Mouse (Mus musculus) C3H10T1/2 (cell line): Measurements from ENCODE around the gene Zdhhc17. TPM values are rescaled to one million over a fixed set of nuclear protein-coding genes. Genes with fewer than 3 reads are reported as not detected.

ENCODE experiments used
- polyA plus RNA-seq, 2 experiments: library from polyadenylated mRNA; unstranded; fragments of >200 nt; fragmentation: generic; extraction: Trizol; gene quantifications; one replicate each; pipeline ENCODE4 v1.2.1; 2012; ENCODE audit warnings: missing spikeins in 2 of 2

Zdhhc17 gene
- 1 to 10 TPM in 1 of 2 experiments, under 1 TPM in 1; 0.21 to 5.7 TPM for polyA plus RNA-seq

DNA sequence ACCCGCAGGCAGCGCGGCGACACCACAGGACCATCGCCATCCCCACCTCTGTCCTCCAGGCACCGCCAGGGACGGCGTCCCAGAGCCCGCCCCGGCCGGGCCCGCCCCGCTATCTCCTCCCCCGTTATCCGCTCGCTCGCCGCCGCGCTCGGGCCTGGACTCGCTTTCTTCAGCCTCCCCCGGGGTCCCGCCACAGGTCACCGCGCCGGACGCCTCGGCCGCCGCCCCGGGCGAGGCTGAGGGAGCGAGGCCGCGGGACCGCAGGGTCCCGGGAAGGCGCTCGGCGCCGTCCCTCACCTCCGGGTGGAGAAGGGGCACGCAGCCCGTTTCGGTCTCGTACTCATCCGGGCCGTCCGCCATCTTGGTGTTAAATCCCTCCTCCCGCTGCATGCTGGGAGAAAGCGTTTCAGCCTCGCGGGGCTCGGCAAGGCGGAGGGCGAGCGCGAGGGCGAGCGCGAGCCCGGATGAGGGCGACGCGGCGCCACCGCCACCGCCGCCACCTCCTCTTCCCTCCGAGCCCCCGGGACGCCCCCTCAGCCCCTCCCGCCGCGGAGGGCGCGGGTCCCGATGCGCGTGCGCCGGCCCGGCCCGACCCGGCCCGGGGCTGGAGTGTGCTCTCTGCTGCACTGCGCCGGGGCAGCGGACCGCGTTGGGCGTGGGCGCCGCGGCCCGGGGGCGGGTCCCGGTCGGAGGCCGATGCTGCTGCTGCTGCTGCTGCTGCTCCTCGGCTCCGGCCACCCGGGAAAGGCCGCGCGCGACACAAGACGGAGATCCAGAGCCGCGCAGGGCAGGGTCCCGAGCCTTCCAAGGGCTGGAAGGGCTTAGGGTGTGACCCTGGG, at the start of gene Zdhhc17:
Gene Zdhhc17 (minus strand): TSS at position 500 of the 839 bp plus-strand sequence.

DNA sequence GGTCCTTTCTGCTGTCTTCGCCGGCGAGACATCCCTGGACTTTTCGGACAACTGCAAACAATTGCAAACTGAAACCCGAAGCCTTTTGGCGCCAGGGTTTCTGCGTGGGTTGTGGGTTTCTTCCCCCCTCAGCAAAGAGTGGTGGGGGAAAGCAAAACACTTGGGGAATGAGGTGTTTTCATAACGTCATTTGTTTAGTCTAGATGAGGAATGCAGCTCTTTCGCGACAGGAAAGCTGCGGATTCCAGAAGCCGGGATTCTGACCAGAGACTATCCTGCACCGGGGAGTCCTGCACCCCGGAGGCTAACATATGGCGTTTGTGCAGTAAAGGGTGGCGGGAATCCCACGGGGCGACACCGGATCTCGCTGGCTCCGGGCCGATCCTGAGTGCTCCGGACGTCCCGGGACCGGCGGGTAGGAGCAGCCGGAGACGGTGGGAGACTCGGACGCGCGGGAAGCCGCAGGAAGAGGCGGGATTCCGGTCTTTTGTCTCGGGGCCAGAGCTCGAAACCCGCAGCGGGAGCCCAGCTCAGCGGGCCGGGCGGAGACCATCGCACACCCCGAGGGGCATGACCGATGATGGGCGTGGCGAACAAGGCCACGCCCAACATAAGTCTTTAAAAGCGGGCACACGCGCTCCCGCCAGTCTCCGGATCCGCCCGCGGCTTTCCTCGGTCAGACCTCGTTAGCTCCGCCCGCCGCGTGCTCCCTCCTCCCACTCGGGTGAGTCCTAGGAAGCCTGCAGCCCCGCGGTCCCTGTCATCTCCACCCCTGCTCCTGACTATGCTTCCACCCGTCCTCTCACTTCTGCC, 90.2 kb downstream of the Zdhhc17 start, which contains the start of gene Csrp2:
Gene Csrp2 (plus strand): TSS at position 259 of the 813 bp plus-strand sequence.

Other genes starting within 250 kb of the Zdhhc17 start
- gene Csrp2, start 90.4 kb downstream of the Zdhhc17 start, polyA plus RNA-seq = 1,000 to 10,000 TPM in 1 of 2 experiments, 100 to 1,000 TPM in 1; 501 to 1,125 TPM
- gene Osbpl8, start 154.6 kb upstream of the Zdhhc17 start, polyA plus RNA-seq = 1 to 10 TPM in 1 of 2 experiments, under 1 TPM in 1; 0.14 to 1.8 TPM